Mouse (Mus musculus) liver, postnatal 0 days (tissue): Measurements from ENCODE around the gene Xdh.

Source experiments
- CTCF ChIP-seq: sonication (generic); IDR thresholded peaks from 2 replicates; pipeline ENCODE4 v1.5.1; 2016; ENCODE audit warnings: antibody characterized with exemption, low read depth
- EP300 ChIP-seq: IDR thresholded peaks from 2 replicates; pipeline ENCODE4 v1.6.1; 2016; ENCODE audit warnings: antibody characterized with exemption, low read depth, mild to moderate bottlenecking

- TF ChIP-seq EP300 (no peak), CTCF (no peak)
Measured at GRCm38 (mm10) chr17:73905043-73905750, 44.8 kb downstream of the Xdh start.
